Mouse (Mus musculus) olfactory bulb, adult 2 months (tissue): ENCODE data around the gene Slc33a1.

Source experiments
- CTCF ChIP-seq: fragments of 200-500 bp; IDR thresholded peaks from 2 replicates; pipeline ENCODE4 v1.5.1; 2012; ENCODE audit warnings: low read depth, mild to moderate bottlenecking, low read length, moderate library complexity; ENCODE audit not compliant: insufficient read depth
- POLR2A ChIP-seq: fragments of 200-500 bp; IDR thresholded peaks from 2 replicates; pipeline ENCODE4 v1.6.1; 2012; ENCODE audit warnings: mild to moderate bottlenecking, low read depth, low read length, moderate library complexity; ENCODE audit not compliant: insufficient read depth

- no peak for TF ChIP-seq CTCF
- no peak for TF ChIP-seq POLR2A
Measured at GRCm38 (mm10) chr3:63900021-63900571, 64.5 kb downstream of the Slc33a1 start.
